Comparison of ENCODE assay signal across 34 mouse cellular contexts in genomic region chr2:18460901-18461300, GRCm38 (mm10).
"Had no signal": no experiment of that assay in that cellular context is flagged by ENCODE, and none has a peak within 500 bp of the region (broad histone marks: within the 10 kb centered on the region; RNA-seq: fewer than 3 reads in every experiment).

No protein-coding gene starts in this region.

- H3K27ac ChIP-seq: heart, embryonic 13.5 days; heart, embryonic 15.5 days; hindbrain, embryonic 10.5 days; hindbrain, embryonic 12.5 days; hindbrain, embryonic 13.5 days; hindbrain, embryonic 14.5 days; hindbrain, embryonic 15.5 days; hindbrain, postnatal 0 days; intestine, embryonic 15.5 days; kidney, embryonic 15.5 days; kidney, postnatal 0 days; layer of hippocampus, adult 2 months; left cerebral cortex, adult 2 months had no signal

- H3K27me3 ChIP-seq: heart, embryonic 12.5 days; heart, embryonic 13.5 days; heart, embryonic 15.5 days; hindbrain, embryonic 12.5 days; hindbrain, embryonic 13.5 days; hindbrain, embryonic 15.5 days; intestine, embryonic 15.5 days; kidney, embryonic 15.5 days had no signal

- H3K4me1 ChIP-seq: heart, embryonic 12.5 days; heart, embryonic 13.5 days; heart, embryonic 15.5 days; hindbrain, embryonic 10.5 days; hindbrain, embryonic 12.5 days; hindbrain, embryonic 13.5 days; hindbrain, embryonic 15.5 days; intestine, embryonic 15.5 days; kidney, embryonic 15.5 days had no signal

- DNase-seq: heart, postnatal 10 days; heart, postnatal 14 days; heart, postnatal 36 days; heart, postnatal 4 days; kidney, adult 11 months; kidney, adult 18-20 months; kidney, adult 2 months; kidney, adult 8-10 months; kidney, adult 9 months; kidney, postnatal 10 days; kidney, postnatal 14 days; kidney, postnatal 25 days; kidney, postnatal 36 days; kidney, postnatal 4 days; layer of hippocampus, adult 9-11 months; layer of hippocampus, postnatal 36 days had no signal

- H3K4me3 ChIP-seq: heart, embryonic 12.5 days; heart, embryonic 13.5 days; heart, embryonic 15.5 days; hindbrain, embryonic 10.5 days; hindbrain, embryonic 12.5 days; hindbrain, embryonic 13.5 days; hindbrain, embryonic 15.5 days; intestine, embryonic 15.5 days; kidney, embryonic 15.5 days; layer of hippocampus, adult 2 months; left cerebral cortex, adult 2 months had no signal

- H3K9me3 ChIP-seq: heart, embryonic 15.5 days; hindbrain, embryonic 13.5 days; hindbrain, embryonic 15.5 days; intestine, embryonic 15.5 days had no signal

- H3K9ac ChIP-seq: heart, embryonic 12.5 days; heart, embryonic 13.5 days; heart, embryonic 15.5 days; hindbrain, embryonic 12.5 days; hindbrain, embryonic 13.5 days; hindbrain, embryonic 14.5 days; hindbrain, embryonic 15.5 days; intestine, embryonic 15.5 days; kidney, embryonic 15.5 days had no signal

- ATAC-seq: hindbrain, embryonic 16.5 days; hindbrain, postnatal 0 days; inflammation-experienced regulatory T-cells, adult 6 months; intestine, embryonic 15.5 days; intestine, embryonic 16.5 days; intestine, postnatal 0 days had no signal

- H3K36me3 ChIP-seq: heart, embryonic 15.5 days; hindbrain, embryonic 10.5 days; hindbrain, embryonic 12.5 days; hindbrain, embryonic 13.5 days; hindbrain, embryonic 15.5 days; intestine, embryonic 15.5 days; kidney, embryonic 15.5 days had no signal

- H3K4me2 ChIP-seq: heart, embryonic 12.5 days; heart, embryonic 13.5 days; heart, embryonic 15.5 days; hindbrain, embryonic 12.5 days; hindbrain, embryonic 13.5 days; hindbrain, embryonic 14.5 days; hindbrain, embryonic 15.5 days; intestine, embryonic 15.5 days; kidney, embryonic 15.5 days had no signal
